Mouse (Mus musculus) adipocyte (in vitro differentiated cells): Measurements from ENCODE around the gene Smpdl3b.
"Not testable (repeated sequence)": the region's sequence is repeated elsewhere in the genome, so short reads cannot be mapped to it uniquely, and the experiment has no call there.

Experiments
- DNase-seq: peaks from one replicate; pipeline ENCODE4 v3.0.0-alpha.2; 2016; ENCODE audit warnings: low spot score

Smpdl3b gene

DNA sequence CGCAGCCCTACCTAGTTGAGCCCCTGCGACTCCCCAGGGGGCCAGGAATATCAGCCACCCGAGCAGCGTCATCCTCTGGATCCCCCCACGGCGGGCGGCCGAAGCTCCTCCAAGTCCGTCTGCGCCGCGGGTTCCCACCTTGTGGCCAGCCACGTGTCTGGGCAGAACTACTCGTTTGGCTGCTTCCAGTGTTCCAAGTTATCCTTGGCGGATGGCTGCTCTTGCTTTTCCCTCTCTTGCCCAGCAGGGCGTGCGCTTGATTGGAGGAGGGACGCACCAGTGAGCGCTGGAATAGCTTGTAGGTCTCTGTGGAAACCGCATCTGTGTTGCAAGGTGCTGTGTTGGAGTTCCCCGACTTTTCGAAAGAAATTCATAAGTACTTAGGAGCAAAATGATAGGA lies at the start of gene Smpdl3b:
Gene Smpdl3b, minus strand, starts transcription at position 279 of the 400 bp plus-strand sequence.
- no peak for DNase-seq

DNA sequence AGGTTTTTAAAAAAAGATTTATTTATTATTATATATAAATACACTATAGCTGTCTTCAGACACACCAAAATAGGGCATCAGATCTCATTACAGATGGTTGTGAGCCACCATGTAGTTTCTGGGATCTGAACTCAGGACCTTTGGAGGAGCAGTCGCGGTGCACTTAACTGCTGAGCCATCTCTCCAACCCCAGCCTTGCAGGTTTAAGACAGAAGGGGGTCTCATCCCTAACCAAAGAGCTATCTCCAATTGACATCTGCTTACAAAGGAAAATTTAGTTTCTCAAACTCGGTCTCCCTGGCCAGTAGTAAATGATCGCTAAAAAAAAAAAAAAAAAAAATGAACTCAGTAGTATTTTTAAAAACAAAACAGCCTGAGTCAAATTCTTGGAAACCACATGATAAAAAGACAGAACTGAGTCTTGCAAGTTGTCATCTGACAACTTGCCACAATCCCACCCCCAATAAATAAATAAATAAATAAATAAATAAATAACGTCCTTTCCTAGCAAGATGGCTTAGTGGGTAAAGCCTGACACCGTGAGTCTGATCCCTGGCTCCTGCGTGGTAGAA lies 49.7 kb upstream of the Smpdl3b start:
- DNase-seq, result no peak

- no peak for DNase-seq
Measured at GRCm38 (mm10) chr4:132805599-132806197, 48.6 kb upstream of the Smpdl3b start.

DNA sequence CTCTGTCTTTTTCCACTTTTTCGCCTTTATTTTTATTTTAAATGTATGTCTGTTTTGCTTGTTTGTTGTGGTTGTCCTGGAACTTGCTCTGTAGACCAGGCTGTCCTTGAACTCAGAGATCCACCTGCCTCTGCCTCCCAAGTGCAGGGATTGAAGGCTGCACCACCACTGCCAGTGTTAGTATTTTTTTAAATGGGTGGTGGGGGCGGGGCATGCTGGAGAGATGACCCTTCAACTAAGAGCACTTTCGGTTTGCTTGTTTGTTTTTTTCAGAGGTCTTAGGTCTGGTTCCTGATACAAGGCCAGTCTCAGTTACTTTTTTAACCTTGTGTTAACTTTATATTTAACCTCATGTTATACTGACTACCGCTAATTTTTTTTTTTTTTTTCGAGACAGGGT lies 48.1 kb upstream of the Smpdl3b start:
- DNase-seq, result no peak

- no peak for DNase-seq
Measured at GRCm38 (mm10) chr4:132804331-132804730, 47.3 kb upstream of the Smpdl3b start.

GRCm38 (mm10) chr4:132803876-132804275 lies 46.8 kb upstream of the Smpdl3b start:
- no peak for DNase-seq

DNA sequence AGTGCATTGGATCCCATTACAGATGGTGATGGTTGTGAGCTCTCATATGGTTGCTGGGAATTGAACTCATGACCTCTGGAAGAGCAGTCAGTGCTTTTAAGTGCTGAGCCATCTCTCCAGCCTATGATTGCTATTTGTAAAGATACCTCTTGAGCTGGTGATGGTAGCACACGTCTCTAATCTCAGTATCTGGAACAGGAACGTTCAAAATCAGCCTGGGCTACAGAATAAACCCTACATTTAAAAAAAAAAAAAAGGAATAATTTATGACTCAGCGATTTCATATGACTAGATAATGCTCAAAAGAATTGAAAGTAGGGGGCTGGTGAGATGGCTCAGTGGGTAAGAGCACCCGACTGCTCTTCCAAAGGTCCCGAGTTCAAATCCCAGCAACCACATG lies 46.2 kb upstream of the Smpdl3b start:
- DNase-seq, result no peak

DNA sequence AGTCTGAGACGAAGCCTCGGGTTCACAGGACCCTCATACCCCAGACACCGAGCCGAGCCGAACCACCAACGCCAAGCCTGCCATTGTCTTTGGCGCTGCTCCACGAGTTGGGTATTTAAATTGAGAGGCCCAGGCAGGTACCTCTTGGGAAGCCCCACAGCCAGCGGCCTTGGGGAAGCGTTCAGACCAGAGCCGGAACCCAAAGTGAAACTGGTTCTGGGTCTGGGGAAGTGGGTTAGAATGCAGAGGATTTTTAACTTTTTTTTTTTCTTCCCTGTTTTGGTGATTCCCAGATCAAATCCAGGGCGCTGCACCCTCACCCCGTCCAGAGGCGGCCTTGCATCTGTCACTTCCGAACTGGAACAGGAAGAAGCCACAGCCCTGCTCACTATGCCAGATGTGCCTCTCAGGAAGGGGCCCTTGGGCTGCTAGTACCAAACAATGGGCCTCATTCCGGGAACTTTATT lies 45.2 kb upstream of the Smpdl3b start:
- DNase-seq, result no peak

GRCm38 (mm10) chr4:132801176-132802077 lies 44.4 kb upstream of the Smpdl3b start:
- no peak for DNase-seq

- no peak for DNase-seq
Measured at GRCm38 (mm10) chr4:132799845-132800244, 42.8 kb upstream of the Smpdl3b start.

DNA sequence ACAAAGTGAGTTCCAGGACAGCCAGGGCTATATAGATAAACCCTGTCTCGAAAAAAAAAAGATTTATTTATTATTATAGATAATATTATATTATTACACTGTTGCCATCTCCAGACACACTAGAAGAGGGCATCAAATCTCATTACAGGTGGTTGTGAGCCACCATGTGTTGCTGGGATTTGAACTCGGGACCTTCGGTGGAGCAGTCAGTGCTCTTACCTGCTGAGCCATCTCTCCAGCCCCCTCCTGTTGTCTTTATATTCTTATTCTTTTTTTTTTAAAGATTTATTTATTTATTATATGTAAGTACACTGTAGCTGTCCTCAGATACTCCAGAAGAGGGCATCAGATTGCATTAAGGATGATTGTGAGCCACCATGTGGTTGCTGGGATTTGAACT lies 41.6 kb upstream of the Smpdl3b start:
- not testable (repeated sequence) for DNase-seq

DNA sequence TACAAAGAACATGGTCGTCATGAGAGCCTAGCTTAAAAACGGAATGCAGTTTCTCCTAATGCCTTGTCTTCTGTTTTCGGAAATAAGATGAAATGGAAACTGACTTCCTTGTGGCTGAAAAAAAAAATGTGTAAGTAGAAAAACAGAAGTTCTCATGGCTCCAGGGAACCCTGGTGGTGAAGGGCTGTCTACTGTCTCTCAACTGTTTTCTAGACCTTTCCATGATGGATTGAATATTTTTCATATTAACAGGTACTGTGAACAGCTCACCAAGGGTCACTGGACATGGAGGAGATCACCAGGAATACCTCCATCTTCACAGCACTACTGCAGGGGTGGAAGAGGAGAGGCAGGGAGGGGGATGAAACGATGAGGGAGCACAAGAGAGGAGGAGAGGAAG lies 41.0 kb upstream of the Smpdl3b start:
- DNase-seq, result no peak

- no peak for DNase-seq
Measured at GRCm38 (mm10) chr4:132797461-132797860, 40.4 kb upstream of the Smpdl3b start.

GRCm38 (mm10) chr4:132796196-132796886 lies 39.3 kb upstream of the Smpdl3b start, which contains the start of gene Themis2:
Gene Themis2, minus strand, starts transcription at chr4:132796387.
- DNase-seq, result no peak

GRCm38 (mm10) chr4:132795171-132795570 lies 38.1 kb upstream of the Smpdl3b start:
- no peak for DNase-seq

- DNase-seq, result no peak
Measured at GRCm38 (mm10) chr4:132794760-132795159, 37.7 kb upstream of the Smpdl3b start.

DNA sequence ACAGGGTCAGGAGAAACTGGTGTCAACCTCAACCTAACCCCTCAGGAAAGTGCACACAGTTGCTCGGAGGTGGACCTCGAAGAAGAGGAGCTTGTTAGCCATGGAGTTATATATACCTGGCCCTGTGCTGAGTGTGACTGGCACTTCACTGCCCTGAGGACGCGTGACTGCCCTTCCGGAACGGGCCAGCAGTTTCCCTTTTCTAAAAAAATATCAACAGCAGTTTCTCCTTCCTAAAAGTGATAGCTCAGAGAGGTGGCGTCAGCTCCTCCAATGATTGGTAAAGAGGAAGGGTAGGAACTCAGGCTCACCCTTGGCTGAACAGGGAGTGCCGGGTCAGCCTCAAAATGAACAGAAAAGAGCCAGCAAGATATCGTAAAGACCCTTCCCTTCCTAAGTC lies 37.0 kb upstream of the Smpdl3b start:
- DNase-seq, result no peak

- not testable (repeated sequence) for DNase-seq
Measured at GRCm38 (mm10) chr4:132793322-132794004, 36.4 kb upstream of the Smpdl3b start.

DNA sequence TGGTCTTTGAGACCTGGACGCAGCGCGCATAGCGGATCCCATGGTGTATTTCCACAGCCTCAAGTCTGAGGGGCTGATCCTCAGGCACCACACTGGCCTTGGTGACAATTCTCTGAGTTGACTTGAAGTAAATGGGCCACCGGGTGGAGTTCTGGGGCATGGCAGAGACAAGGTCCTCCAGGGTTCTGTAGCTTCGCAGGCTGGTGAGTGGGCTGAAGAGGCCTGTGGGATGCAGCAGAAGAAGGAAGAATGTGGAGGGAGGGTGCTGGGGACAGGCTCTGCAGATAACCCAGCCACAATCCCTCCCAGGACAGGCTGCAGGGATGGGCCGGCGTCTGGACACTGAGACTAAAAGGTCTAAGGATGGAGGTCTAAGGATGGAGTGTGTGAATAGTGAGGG lies 32.7 kb upstream of the Smpdl3b start:
- no peak for DNase-seq

GRCm38 (mm10) chr4:132785228-132785627 lies 28.2 kb upstream of the Smpdl3b start:
- no peak for DNase-seq

GRCm38 (mm10) chr4:132783732-132784131 lies 26.7 kb upstream of the Smpdl3b start:
- DNase-seq, result no peak

DNA sequence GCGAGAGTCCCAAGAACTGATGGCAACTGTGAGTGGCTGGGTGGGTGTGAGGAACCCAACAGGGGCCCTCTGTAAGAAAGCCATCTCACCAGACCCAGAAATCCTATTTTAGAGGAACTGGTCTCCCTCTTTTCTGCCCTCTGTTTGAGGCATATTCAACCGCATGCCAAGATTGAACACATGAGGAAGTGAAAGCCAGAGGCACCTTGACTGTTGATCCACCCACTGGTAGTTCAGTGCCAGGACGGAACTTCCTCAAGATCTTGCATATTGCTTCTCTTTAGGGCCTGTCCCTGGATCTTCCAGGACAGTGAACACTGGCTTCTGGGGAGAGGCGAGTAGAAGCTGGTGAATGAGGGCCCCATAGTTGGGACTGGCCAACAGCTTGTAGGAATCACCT lies 23.2 kb upstream of the Smpdl3b start:
- DNase-seq, result no peak
